Mouse (Mus musculus) spleen, adult 2 months (tissue): ENCODE measurements around the gene Kansl3. TPM values are rescaled to one million over a fixed set of nuclear protein-coding genes. Genes with fewer than 3 reads are reported as not detected.

Source experiments
- DNase-seq, 2 experiments: peaks; one replicate each; pipeline versions ENCODE4 v3.0.0 to v3.0.0-alpha.2; 2012 to 2021; ENCODE audit warnings: low spot score in 2 of 2, low read depth in 1 of 2
- H3K27ac ChIP-seq: fragments of 200-500 bp; 2 replicates; pipeline ENCODE4 v1.5.1; 2012; ENCODE audit warnings: low read length, inconsistent platforms; ENCODE audit not compliant: insufficient read depth
- H3K27me3 ChIP-seq: fragments of 200-500 bp; 2 replicates; pipeline ENCODE4 v1.6.1; 2012; ENCODE audit warnings: mild to moderate bottlenecking, moderate library complexity, low read length, inconsistent platforms; ENCODE audit not compliant: control insufficient read depth, insufficient read depth
- H3K36me3 ChIP-seq: fragments of 200-500 bp; 2 replicates; pipeline ENCODE4 v1.6.1; 2012; ENCODE audit warnings: mild to moderate bottlenecking, low read length, inconsistent platforms; ENCODE audit not compliant: control insufficient read depth, insufficient read depth
- H3K4me1 ChIP-seq: fragments of 200-500 bp; 2 replicates; pipeline ENCODE4 v1.6.1; 2011; ENCODE audit warnings: inconsistent platforms; ENCODE audit not compliant: control insufficient read depth, insufficient read depth, insufficient read length
- H3K4me3 ChIP-seq: fragments of 200-500 bp; 2 replicates; pipeline ENCODE4 v1.5.1; 2011; ENCODE audit warnings: mild to moderate bottlenecking, inconsistent platforms; ENCODE audit not compliant: insufficient read depth, insufficient read length; ENCODE audit errors: extremely low read depth
- CTCF ChIP-seq: fragments of 200-500 bp; IDR thresholded peaks from 2 replicates; pipeline ENCODE4 v1.5.1; 2011; ENCODE audit warnings: mild to moderate bottlenecking, inconsistent platforms; ENCODE audit not compliant: insufficient read depth, insufficient read length, insufficient replicate concordance; ENCODE audit errors: extremely low read depth
- POLR2A ChIP-seq: fragments of 200-500 bp; IDR thresholded peaks from 2 replicates; pipeline ENCODE4 v1.6.1; 2011; ENCODE audit warnings: low read depth, low read length, inconsistent platforms
- WGBS: fragments of 180-500 bp; shearing (Covaris S2); methylation state at CpG from one replicate; pipeline ENCODE4 v1.1.7; 2018; 5-methylcytosine and 5-hydroxymethylcytosine counted together
- polyA plus RNA-seq: library from polyadenylated mRNA; depleted of rRNA; stranded (reverse); fragments of >200 nt; gene quantifications from 2 replicates; pipeline ENCODE4 v1.2.3, GENCODE M21; 2012

Kansl3 gene
- polyA plus RNA-seq, 1 experiment, result 25.9 TPM

DNA sequence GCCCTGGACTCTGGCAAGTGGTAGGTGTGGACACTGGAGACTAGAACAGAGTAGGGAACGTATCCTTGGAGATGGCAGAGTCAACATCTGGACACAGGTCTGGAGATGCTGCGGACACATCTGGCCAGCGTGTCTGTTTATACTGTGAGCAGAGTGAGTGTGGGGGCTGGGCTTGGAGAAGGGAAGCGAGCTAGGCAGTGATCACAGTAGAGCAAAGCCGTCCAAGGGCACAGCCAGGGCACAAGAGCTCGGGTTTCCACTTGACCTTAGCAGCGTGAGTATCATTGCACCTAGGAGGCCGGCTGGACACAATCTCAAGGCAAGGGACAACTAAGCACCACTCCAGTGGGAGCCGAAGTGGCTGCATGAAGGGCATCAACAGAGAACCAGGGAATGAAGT lies 45.9 kb downstream of the Kansl3 start:
- Histone ChIP-seq H3K36me3 (peaks cover 26% of the 10 kb centered on the region), H3K27me3 (no peaks in the 10 kb centered on the region), H3K4me3 (no peak overlapping the region), H3K27ac (no peak overlapping the region), H3K4me1 (no peaks in the 10 kb centered on the region)
- TF ChIP-seq POLR2A (no peak), CTCF (no peak)
- 86% methylated on average over 9 of the region's 9 CpGs for WGBS
- no peak for DNase-seq

DNA sequence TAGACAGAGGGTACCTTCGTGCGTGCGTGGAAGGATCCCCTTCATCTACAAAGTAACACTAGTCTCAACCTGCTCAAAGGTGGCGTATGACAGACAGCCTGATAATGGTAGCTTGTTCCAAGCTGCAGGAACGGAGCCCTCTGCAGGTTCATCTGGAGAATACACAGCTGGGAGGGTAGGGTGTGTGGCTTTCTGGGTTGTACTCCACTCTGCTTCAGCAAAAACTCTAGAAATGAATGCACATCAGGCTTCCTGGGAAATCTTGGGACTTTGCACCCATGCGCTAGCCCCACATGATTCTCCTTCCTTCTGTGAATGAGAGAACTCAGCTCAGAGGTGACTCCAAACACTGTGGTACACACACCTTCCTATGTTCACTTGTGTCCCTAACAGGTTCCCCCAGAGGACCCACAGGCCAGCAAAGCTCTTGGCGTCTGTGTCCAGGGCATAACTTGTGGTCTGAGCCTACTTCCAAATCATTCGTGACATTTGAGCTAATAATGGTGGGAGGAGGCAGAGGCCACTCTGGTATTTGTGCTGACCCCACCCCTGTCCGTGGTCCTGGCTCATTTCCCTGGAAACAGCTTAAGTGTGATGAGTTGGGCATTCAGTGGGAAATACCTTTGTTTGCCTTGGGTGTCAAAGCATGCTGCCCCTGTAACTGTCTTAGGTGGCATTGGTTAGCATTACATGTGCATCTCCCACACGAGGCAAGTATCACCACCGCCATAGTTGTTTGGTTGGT lies 47.0 kb downstream of the Kansl3 start:
- WGBS, result 85% methylated on average over 11 of the region's 11 CpGs
- peak in 1 of 2 experiments; percentile 28 for DNase-seq
- peak; percentile 15; the same call in 1 of the 2 replicates for TF ChIP-seq CTCF
- TF ChIP-seq POLR2A, result no peak

DNA sequence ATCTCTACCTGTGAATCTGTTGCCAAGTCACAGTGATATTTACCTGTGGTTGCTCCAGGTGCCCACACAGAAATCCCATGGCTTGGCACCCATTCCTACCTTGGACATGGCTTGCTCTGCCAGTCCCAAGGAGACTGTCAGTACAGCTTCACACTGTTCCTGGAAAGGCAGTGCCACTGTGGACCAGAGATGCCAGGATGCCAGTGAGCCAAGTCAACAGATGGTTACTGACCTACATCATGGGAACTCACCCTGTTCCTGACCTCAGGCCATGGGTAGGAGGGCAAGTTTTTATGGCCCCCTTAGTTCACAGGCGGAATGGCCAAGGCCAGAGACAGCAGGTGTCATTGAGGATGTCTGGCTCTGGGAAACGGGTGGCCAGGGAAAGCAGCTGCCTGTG lies 47.8 kb downstream of the Kansl3 start:
- no peak for DNase-seq
- no peaks in the 10 kb centered on the region for H3K4me1 ChIP-seq
- no peak overlapping the region for H3K27ac ChIP-seq
- H3K36me3 ChIP-seq, result peaks cover 42% of the 10 kb centered on the region
- H3K27me3 ChIP-seq, result no peaks in the 10 kb centered on the region
- H3K4me3 ChIP-seq, result no peak overlapping the region
- no peak for TF ChIP-seq POLR2A
- TF ChIP-seq CTCF, result no peak
- WGBS, result 87% methylated on average over 2 of the region's 2 CpGs

More for the DNA sequence above, 47.0 kb downstream of the Kansl3 start:
- H3K4me1 ChIP-seq, result no peaks in the 10 kb centered on the region
- H3K27me3 ChIP-seq, result no peaks in the 10 kb centered on the region
- H3K36me3 ChIP-seq, result peaks cover 36% of the 10 kb centered on the region
- no peak overlapping the region for H3K4me3 ChIP-seq
- H3K27ac ChIP-seq, result no peak overlapping the region

DNA sequence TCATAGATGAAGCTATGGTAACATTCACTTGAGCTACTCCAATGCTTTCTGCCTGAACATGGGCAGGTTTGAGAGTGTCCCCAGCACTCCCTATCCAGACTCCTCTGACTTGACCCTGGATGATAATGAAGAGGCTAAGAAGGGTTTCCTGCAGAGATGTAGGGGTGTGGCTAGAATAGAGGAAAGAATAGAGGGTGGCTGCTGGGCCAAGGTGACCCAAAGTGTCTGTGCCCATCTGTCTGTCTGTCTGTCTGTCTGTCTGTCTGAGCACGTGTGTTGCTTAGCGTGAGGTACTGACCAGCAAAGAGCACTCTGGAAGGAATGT lies 53.2 kb downstream of the Kansl3 start:
- peaks cover 2% of the 10 kb centered on the region; the same call in 1 of the 2 replicates for H3K4me1 ChIP-seq
- no peak for DNase-seq
- peaks cover 53% of the 10 kb centered on the region for H3K36me3 ChIP-seq
- no peaks in the 10 kb centered on the region for H3K27me3 ChIP-seq
- no peak overlapping the region for H3K27ac ChIP-seq
- TF ChIP-seq CTCF, result no peak
- no peak for TF ChIP-seq POLR2A
- H3K4me3 ChIP-seq, result no peak overlapping the region
- WGBS, result 90% methylated on average over 2 of the region's 2 CpGs

DNA sequence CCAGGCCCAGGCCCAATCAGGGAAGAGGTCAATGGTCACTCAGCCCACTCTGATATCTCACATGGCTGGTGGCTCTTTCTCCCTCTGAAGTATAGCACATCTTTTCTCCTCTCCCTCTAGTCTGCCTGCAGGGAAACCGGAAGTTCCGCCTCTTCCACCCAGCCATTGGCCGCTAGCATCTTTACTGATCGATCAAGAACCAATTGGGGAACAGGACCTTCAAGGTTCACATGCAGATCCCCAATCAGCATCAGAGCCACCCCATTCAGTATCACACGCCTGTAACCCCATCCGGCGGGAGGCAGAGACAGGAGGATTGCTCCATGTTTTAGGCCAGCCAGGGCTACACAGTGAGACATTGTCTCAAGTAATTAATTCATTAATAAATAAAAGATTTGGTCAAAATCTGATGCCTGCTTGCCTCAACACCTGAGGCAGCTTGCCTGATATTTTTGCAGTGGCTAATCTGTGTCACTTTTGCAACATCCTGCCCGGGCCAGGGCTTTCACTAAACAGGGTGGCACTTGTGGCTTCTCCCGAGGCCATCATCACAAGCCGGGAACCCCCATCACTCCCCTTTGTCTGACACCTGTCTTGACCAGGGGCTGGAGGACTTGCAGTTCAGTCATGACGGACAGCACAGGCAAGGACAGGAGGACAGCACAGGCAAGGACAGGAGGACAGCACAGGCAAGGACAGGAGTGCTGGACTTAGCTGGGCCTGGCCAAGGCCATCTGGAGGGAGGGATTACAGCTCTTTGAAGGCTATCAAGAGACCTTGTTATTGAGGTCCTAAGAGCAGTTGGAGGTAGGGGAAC lies 53.8 kb downstream of the Kansl3 start:
- no peaks in the 10 kb centered on the region for H3K27me3 ChIP-seq
- no peak overlapping the region for H3K4me3 ChIP-seq
- 86% methylated on average over 11 of the region's 11 CpGs for WGBS
- no peak for DNase-seq
- TF ChIP-seq POLR2A, result no peak
- TF ChIP-seq CTCF, result no peak
- peaks cover 47% of the 10 kb centered on the region for H3K36me3 ChIP-seq
- no peak overlapping the region for H3K27ac ChIP-seq
- H3K4me1 ChIP-seq, result peaks cover 3% of the 10 kb centered on the region; the same call in 1 of the 2 replicates

DNA sequence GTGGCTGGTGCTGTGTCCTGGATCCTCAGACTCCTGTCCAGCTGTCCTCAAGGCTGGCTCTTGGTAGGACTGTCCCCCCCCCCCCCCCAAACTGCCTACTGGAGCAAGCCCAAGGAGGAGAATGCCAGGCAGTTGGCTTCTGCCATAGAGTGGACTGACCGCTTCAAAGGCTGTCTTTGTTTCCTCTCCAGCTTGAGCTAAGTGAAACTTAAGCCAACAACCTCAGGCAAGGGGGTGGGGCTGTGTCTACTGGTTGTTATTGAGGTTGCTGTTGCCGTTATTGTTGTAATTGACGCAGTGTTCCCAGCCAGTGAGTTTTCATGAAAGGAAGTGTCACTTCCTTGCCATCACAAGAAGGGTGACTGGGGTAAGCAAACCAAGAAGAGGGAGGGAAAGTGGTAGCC lies 59.5 kb downstream of the Kansl3 start:
- TF ChIP-seq CTCF, result no peak
- TF ChIP-seq POLR2A, result no peak
- Histone ChIP-seq H3K4me3 (peak overlapping the region; percentile 89), H3K27ac (peak overlapping the region; percentile 100)

DNA sequence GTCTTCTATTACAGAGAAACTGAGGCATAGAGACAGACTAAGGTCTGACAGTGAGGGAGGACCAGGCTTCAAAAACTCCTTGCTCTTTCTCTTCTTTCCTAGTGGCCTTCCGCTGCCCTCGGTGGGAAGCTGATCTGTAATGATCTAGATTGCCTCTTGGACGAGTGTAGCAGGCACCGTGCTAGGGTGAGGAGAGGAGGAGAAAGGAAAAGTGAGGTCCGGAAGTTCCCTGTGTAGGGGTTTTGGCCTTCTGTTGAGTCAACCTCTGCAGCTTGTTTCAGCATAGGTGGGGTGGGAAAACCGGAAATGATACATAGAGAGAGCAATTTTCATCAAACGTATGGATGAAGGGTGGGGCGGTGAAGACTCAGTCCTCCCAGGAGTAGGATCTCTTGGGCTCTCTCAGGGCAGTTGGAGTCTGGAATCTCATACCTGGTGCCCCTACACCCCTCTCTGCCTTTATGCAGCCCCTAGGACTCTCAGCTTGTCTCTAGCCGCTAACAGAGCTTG lies 60.0 kb downstream of the Kansl3 start:
- peaks cover 1% of the 10 kb centered on the region; the same call in 1 of the 2 replicates for H3K36me3 ChIP-seq
- H3K4me3 ChIP-seq, result peak overlapping the region; percentile 89
- H3K27ac ChIP-seq, result peak overlapping the region; percentile 100
- H3K4me1 ChIP-seq, result peaks cover 15% of the 10 kb centered on the region
- no peak for DNase-seq
- 14% methylated on average over 9 of the region's 9 CpGs for WGBS
- H3K27me3 ChIP-seq, result no peaks in the 10 kb centered on the region
- TF ChIP-seq CTCF, result no peak
- TF ChIP-seq POLR2A, result no peak

More for the DNA sequence above, 59.5 kb downstream of the Kansl3 start:
- Histone ChIP-seq H3K36me3 (peaks cover 3% of the 10 kb centered on the region; the same call in 1 of the 2 replicates), H3K4me1 (peaks cover 15% of the 10 kb centered on the region), H3K27me3 (no peaks in the 10 kb centered on the region)
- WGBS, result 4% methylated on average over 3 of the region's 3 CpGs
- DNase-seq, result peak; percentile 55 to 81
